In genomic region chr5:115262502-115263291, GRCm38 (mm10) we compare ENCODE assay signal across 12 mouse cellular contexts.
"Had no signal": no experiment of that assay in that cellular context is flagged by ENCODE, and none has a peak within 500 bp of the region (broad histone marks: within the 10 kb centered on the region; RNA-seq: fewer than 3 reads in every experiment).

No protein-coding gene starts in this region.

- H3K4me2 ChIP-seq: limb, embryonic 15.5 days; midbrain, embryonic 11.5 days; neural tube, embryonic 13.5 days had no signal

- H3K4me3 ChIP-seq: left cerebral cortex, adult 2 months; limb, embryonic 15.5 days; neural tube, embryonic 13.5 days had no signal

- ATAC-seq: intestine, postnatal 0 days; midbrain, embryonic 16.5 days had no signal

- H3K9ac ChIP-seq: limb, embryonic 15.5 days; neural tube, embryonic 13.5 days had no signal

- DNase-seq: kidney, adult 9 months; kidney, postnatal 10 days; kidney, postnatal 4 days; lung, adult 18-20 months; thymus, adult 18-20 months; thymus, postnatal 25 days had no signal

- H3K27me3 ChIP-seq: limb, embryonic 15.5 days; neural tube, embryonic 13.5 days had no signal

- H3K9me3 ChIP-seq: limb, embryonic 15.5 days; neural tube, embryonic 13.5 days had no signal

- H3K27ac ChIP-seq: left cerebral cortex, adult 2 months; limb, embryonic 15.5 days; neural tube, embryonic 13.5 days had no signal
